Mouse (Mus musculus) midbrain, embryonic 11.5 days (tissue): ENCODE measurements around the gene Insl5. TPM values are rescaled to one million over a fixed set of nuclear protein-coding genes. Genes with fewer than 3 reads are reported as not detected.

ENCODE experiments used
- ATAC-seq: fragments of 200-750 bp; cut with Nextera tagmentation; 2 replicates; pipeline ENCODE4 v1.8.0; 2017; ENCODE audit warnings: moderate TSS enrichment, moderate library complexity; ENCODE audit not compliant: low FRiP score
- DNase-seq: peaks from one replicate; pipeline ENCODE4 v3.0.0; 2015; ENCODE audit warnings: low spot score; ENCODE audit errors: missing footprints
- H3K27ac ChIP-seq: fragments of 300-500 bp; sonication (generic); 2 replicates; pipeline ENCODE4 v1.5.1; 2014; ENCODE audit warnings: low read depth, low read length
- H3K27me3 ChIP-seq: fragments of 300-500 bp; sonication (generic); 2 replicates; pipeline ENCODE4 v1.6.1; 2014; ENCODE audit warnings: mild to moderate bottlenecking, low read length, moderate library complexity, mixed read lengths; ENCODE audit not compliant: control insufficient read depth, insufficient read depth
- H3K36me3 ChIP-seq: fragments of 300-500 bp; sonication (generic); 2 replicates; pipeline ENCODE4 v1.6.1; 2014; ENCODE audit warnings: mild to moderate bottlenecking, low read length, moderate library complexity, mixed read lengths; ENCODE audit not compliant: control insufficient read depth, insufficient read depth
- H3K4me1 ChIP-seq: fragments of 300-500 bp; sonication (generic); 2 replicates; pipeline ENCODE4 v1.6.1; 2014; ENCODE audit warnings: low read length; ENCODE audit not compliant: control insufficient read depth, insufficient read depth
- H3K4me2 ChIP-seq: fragments of 300-500 bp; sonication (generic); 2 replicates; pipeline ENCODE4 v1.6.1; 2014; ENCODE audit warnings: mild to moderate bottlenecking, moderate library complexity
- H3K4me3 ChIP-seq: fragments of 300-500 bp; sonication (generic); 2 replicates; pipeline ENCODE4 v1.5.1; 2014; ENCODE audit warnings: low read depth, low read length
- H3K9ac ChIP-seq: fragments of 300-500 bp; sonication (generic); 2 replicates; pipeline ENCODE4 v1.6.1; 2014; ENCODE audit warnings: low read length
- H3K9me3 ChIP-seq: fragments of 300-500 bp; sonication (generic); 2 replicates; pipeline ENCODE4 v1.6.1; 2016; ENCODE audit warnings: low read length; ENCODE audit not compliant: control insufficient read depth
- WGBS: fragments of 180-500 bp; shearing (Covaris S2); extraction: QIAGEN DNeasy Blood & Tissue Kit; methylation state at CpG from one replicate; pipeline ENCODE4 v1.1.7; 2014; 5-methylcytosine and 5-hydroxymethylcytosine counted together
- polyA plus RNA-seq: library from polyadenylated mRNA; unstranded; fragments of >200 nt; fragmentation: Nextera tagmentation; extraction: Ambion mirVana; gene quantifications from 2 replicates; pipeline ENCODE4 v1.2.1, GENCODE M21; 2014

The Insl5 gene
- polyA plus RNA-seq, 1 experiment from 2014 or later = 0.23 TPM

DNA sequence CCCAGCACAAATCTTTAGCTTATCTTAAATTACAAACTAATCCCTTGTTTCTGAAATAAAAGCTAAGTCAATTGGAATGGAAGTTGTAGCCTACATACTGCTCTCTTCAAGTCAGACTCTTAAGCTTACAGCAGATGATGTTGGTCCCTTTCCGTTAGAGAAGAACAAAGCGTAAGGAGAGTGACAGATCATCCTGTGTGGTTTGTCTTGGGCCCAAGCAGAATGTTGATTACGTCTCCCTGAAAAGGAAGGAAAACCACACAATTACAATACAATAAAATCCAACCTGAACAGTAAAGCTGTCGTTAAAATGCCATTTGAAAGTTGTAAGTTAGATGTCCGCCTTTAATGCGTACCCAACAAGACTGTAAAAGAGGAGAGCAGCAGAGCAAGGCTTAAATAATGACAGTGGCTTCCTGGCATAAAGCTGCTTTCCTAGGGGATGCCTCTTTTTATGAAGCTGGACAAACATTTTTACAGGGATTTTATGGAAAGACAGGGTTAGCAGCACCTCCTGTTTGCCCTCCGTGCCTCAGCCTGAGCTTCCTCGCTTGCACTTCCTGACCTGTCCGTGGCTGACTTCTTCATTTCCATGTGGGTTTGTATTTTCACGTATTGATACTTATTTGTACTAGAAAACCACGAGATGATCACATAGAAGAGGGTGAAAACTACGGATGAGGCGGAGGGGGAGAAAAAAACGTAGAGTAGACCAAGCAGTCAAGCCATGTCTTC, 12.6 kb upstream of the Insl5 start:
- ATAC-seq = no peak
- no peaks in the 10 kb centered on the region for H3K4me1 ChIP-seq
- H3K9me3 ChIP-seq = no peaks in the 10 kb centered on the region
- no peak overlapping the region for H3K9ac ChIP-seq
- H3K4me3 ChIP-seq = no peak overlapping the region
- H3K27ac ChIP-seq = no peak overlapping the region
- 86% methylated on average over 14 of the region's 14 CpGs for WGBS
- no peaks in the 10 kb centered on the region for H3K27me3 ChIP-seq
- no peak for DNase-seq
- H3K4me2 ChIP-seq = no peak overlapping the region
- H3K36me3 ChIP-seq = no peaks in the 10 kb centered on the region

DNA sequence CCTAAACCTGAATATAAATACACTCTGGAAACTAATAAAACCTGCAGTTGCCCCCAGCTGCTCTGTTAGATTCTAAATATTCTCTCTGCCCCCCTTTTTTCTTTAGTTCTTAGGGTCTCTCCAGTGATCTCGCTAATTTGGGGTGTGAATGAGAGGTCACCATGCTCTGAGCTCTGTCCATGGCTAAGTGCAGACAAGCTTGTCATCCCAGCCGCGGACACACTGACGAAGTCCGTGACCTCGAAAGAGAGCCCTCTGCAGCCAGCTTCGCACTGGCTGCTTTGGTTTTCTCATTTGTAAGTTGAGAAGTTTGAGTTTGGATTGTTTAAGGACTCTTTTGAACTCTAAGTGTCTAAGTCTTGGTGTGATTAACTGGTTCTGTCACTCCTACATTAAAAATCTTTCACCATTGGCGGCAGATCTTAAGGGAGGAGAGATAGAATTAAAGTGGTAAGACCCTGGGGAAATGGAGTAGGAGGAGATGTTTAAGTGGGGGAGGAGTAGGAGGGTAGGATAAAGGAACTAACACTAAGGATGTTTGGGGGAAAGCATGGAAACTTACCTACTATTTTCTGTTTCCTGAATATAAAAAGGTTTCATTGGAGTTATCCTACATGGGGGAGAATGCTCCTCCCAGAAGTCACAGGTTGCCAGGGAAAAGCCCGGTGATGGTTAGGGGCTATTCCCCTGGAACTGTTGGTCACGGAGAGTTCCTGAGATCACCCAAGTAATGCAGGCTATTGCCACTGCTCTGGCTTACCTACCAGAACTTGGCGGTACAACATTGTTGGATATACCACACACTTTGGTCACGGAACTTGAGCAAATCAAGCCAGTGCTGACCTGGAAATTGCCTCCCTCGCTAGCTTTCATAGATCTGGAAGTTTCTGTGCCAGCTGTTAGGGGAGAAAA, 1.8 kb upstream of the Insl5 start:
- Histone ChIP-seq H3K27me3 (no peaks in the 10 kb centered on the region), H3K4me2 (no peak overlapping the region), H3K4me3 (no peak overlapping the region), H3K4me1 (no peaks in the 10 kb centered on the region), H3K36me3 (no peaks in the 10 kb centered on the region), H3K27ac (no peak overlapping the region), H3K9ac (no peak overlapping the region), H3K9me3 (no peaks in the 10 kb centered on the region)
- 78% methylated on average over 13 of the region's 13 CpGs for WGBS
- ATAC-seq = no peak
- no peak for DNase-seq

DNA sequence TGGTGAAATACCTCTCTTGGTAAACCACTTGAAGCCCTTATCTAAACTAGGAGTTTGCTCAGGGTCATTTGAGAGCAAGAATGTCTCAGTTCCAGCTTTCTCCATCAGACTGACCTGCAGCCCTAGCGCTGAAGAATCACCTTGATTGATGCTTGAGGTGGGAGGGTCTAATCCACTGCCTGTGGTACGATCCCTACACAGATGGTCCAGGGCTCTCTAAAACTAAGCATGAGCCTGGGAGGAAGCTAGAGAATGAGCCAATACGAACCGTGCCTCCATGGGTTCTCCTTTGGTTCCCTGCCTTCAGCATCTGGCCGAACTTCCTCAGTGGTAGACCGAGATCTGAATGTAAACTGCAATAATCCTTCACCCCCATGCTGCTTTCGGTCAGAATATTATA, 1.1 kb upstream of the Insl5 start:
- no peak for DNase-seq
- H3K36me3 ChIP-seq = no peaks in the 10 kb centered on the region
- H3K27me3 ChIP-seq = no peaks in the 10 kb centered on the region
- ATAC-seq = no peak
- H3K27ac ChIP-seq = no peak overlapping the region
- no peaks in the 10 kb centered on the region for H3K9me3 ChIP-seq
- no peak overlapping the region for H3K4me3 ChIP-seq
- WGBS = 86% methylated on average over 7 of the region's 7 CpGs
- no peak overlapping the region for H3K4me2 ChIP-seq
- H3K9ac ChIP-seq = no peak overlapping the region
- H3K4me1 ChIP-seq = no peaks in the 10 kb centered on the region

DNA sequence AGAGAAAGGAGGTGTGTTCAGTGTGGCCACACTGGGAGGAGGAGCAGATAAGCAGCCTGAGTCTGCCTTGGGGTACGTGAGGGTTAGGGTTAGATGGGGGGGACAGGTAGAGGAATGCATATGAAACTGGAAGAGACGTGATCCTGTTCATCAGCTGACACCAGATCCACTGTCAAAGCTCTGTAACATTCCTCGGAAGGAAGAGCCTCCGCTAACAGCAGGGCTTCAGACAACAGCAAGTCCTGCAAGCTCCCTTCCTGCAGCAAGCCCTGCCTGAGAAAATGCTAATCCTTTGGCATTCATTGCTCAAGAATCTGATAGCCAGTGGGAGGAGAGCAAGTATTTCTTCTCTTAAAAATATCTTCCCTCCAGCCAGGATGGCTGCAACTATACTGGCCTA, 13.2 kb downstream of the Insl5 start:
- no peaks in the 10 kb centered on the region for H3K9me3 ChIP-seq
- peak; percentile 69 for ATAC-seq
- no peaks in the 10 kb centered on the region for H3K36me3 ChIP-seq

DNA sequence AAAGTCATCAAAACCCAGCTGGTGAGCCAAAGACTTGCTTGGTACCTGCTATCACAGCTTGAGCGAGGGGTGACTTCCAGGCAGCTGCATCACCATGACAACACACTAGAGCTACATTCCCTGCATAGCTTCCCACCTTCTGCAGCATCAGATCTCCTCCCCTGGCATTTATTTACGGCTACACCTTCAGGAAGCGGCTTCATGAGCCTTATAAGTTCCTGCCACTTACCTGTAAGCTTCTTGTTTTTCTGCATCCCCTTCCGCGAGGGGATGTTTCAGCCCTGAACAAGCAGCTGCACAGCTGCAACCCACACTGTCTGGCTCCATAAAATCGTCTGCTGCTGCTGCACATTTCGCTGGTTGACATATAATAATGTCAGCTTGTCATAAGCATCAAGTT, 14.8 kb downstream of the Insl5 start:
- H3K27me3 ChIP-seq = no peaks in the 10 kb centered on the region
- no peak overlapping the region for H3K4me2 ChIP-seq
- WGBS = 31% methylated on average over 7 of the region's 7 CpGs
- ATAC-seq = no peak
- no peaks in the 10 kb centered on the region for H3K36me3 ChIP-seq
- H3K9me3 ChIP-seq = no peaks in the 10 kb centered on the region
- no peak overlapping the region for H3K9ac ChIP-seq
- H3K27ac ChIP-seq = no peak overlapping the region
- peaks cover 9% of the 10 kb centered on the region for H3K4me1 ChIP-seq
- no peak overlapping the region for H3K4me3 ChIP-seq
- DNase-seq = no peak

More for the DNA sequence above, 13.2 kb downstream of the Insl5 start:
- no peak overlapping the region for H3K27ac ChIP-seq
- no peaks in the 10 kb centered on the region for H3K27me3 ChIP-seq
- peak overlapping the region; percentile 16; the same call in 1 of the 2 replicates for H3K9ac ChIP-seq
- DNase-seq = peak; percentile 91
- peak overlapping the region; percentile 33 for H3K4me2 ChIP-seq
- H3K4me3 ChIP-seq = 0 out of 2 replicates have a peak overlapping the region, but pooled peaks have one; percentile 7
- 1% methylated on average over 4 of the region's 4 CpGs for WGBS
- peaks cover 6% of the 10 kb centered on the region for H3K4me1 ChIP-seq

DNA sequence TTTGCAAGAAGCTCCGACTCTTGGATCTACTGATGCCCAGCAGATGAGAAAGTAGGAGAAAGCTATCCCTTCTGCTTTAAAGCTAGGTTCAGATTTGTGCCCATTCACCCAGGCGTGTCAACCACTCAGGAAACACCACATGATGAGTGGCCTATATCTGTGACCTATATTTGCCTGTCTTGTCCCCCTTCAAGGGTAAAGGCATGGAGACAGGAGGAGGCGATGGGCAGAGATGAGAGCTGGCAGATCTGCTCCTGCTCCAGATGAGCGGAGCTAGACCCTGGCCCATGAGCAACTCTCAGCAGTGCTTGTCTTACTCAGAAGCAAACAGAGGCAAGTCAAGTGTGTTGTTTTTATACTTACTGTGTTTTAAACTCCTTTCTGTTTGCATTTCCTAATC, 15.9 kb downstream of the Insl5 start:
- H3K9ac ChIP-seq = no peak overlapping the region

DNA sequence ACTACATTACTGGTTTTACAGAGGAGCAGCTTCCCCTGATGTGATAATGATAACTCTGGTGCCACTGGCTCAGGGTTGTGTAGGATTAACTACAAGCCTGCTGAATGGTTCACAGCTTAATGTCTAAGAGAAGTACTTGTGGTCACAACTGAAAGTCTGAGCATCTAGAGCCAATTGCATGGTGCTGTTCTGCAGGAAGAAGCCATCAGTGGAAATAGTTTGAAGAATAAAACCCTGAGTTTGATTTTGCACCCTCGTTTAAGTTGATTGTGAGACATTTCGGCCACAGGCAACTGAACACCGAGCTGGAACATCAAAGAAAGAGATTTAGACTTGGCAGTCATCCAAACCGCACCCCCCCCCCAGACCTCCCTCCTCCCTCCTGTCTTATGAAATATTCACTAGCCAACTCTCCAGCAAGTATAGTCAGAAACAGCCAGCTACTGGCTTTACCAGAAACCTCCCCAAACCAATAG, 19.7 kb downstream of the Insl5 start:
- Histone ChIP-seq H3K4me3 (no peak overlapping the region), H3K4me1 (peaks cover 9% of the 10 kb centered on the region; the same call in 1 of the 2 replicates), H3K27me3 (no peaks in the 10 kb centered on the region), H3K4me2 (no peak overlapping the region), H3K27ac (no peak overlapping the region; the same call in 1 of the 2 replicates), H3K9me3 (no peaks in the 10 kb centered on the region), H3K9ac (no peak overlapping the region), H3K36me3 (no peaks in the 10 kb centered on the region)
- DNase-seq (peak; percentile 88), ATAC-seq (peak; percentile 55; the same call in 1 of the 2 replicates)
- 37% methylated on average over 4 of the region's 4 CpGs for WGBS

More for the DNA sequence above, 15.9 kb downstream of the Insl5 start:
- Histone ChIP-seq H3K9me3 (no peaks in the 10 kb centered on the region), H3K27ac (no peak overlapping the region), H3K36me3 (no peaks in the 10 kb centered on the region), H3K27me3 (no peaks in the 10 kb centered on the region), H3K4me1 (peaks cover 15% of the 10 kb centered on the region), H3K4me2 (no peak overlapping the region), H3K4me3 (no peak overlapping the region)
- 89% methylated on average over 4 of the region's 4 CpGs for WGBS
- DNase-seq (no peak), ATAC-seq (no peak)

DNA sequence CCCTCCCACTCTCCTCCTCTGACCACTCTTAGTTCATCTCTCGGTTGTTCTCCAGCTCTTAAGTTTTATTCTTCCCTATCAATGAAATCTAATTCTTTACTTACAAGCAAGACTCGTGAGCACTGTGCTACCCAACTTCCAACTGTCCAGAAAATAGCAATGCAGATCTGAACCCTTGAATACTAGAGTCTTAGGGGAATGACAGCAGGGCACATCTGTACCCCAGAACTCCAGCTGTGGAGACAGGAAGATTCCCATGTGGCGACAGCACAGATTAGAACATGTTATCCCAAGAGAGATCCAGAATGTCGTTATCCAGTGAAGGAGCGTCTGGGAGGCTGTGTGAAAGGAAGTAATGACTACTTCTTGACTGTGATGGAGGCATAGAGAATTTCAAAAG, 20.4 kb downstream of the Insl5 start:
- WGBS = 82% methylated on average over 5 of the region's 5 CpGs
- Histone ChIP-seq H3K9ac (no peak overlapping the region), H3K27ac (no peak overlapping the region), H3K27me3 (no peaks in the 10 kb centered on the region), H3K36me3 (no peaks in the 10 kb centered on the region), H3K4me1 (peaks cover 9% of the 10 kb centered on the region; the same call in 1 of the 2 replicates), H3K9me3 (no peaks in the 10 kb centered on the region), H3K4me3 (no peak overlapping the region), H3K4me2 (no peak overlapping the region)
- no peak for ATAC-seq
- DNase-seq = peak; percentile 79
